Mouse (Mus musculus) limb, embryonic 15.5 days (tissue): ENCODE results near the gene Mrtfa. TPM values are rescaled to one million over a fixed set of nuclear protein-coding genes. Genes with fewer than 3 reads are reported as not detected.

Experiments used
- ATAC-seq: fragments of 200-750 bp; cut with Nextera tagmentation; 2 replicates; pipeline ENCODE4 v1.8.0; 2017; ENCODE audit warnings: low read depth, moderate TSS enrichment; ENCODE audit not compliant: insufficient number of reproducible peaks, low FRiP score, low TSS enrichment
- H3K27ac ChIP-seq: fragments of 300-500 bp; sonication (generic); 2 replicates; pipeline ENCODE4 v1.5.1; 2015; ENCODE audit warnings: moderate library complexity, mild to moderate bottlenecking, inconsistent platforms
- H3K27me3 ChIP-seq: fragments of 300-500 bp; sonication (generic); 2 replicates; pipeline ENCODE4 v1.6.1; 2015; ENCODE audit warnings: inconsistent platforms
- H3K36me3 ChIP-seq: fragments of 300-500 bp; sonication (generic); 2 replicates; pipeline ENCODE4 v1.6.1; 2015; ENCODE audit warnings: inconsistent platforms
- H3K4me1 ChIP-seq: fragments of 300-500 bp; sonication (generic); 2 replicates; pipeline ENCODE4 v1.6.1; 2015; ENCODE audit warnings: inconsistent platforms
- H3K4me2 ChIP-seq: fragments of 300-500 bp; sonication (generic); 2 replicates; pipeline ENCODE4 v1.6.1; 2015; ENCODE audit warnings: mild to moderate bottlenecking, inconsistent platforms
- H3K4me3 ChIP-seq: fragments of 300-500 bp; sonication (generic); 2 replicates; pipeline ENCODE4 v1.5.1; 2015; ENCODE audit warnings: mild to moderate bottlenecking, inconsistent platforms
- H3K9ac ChIP-seq: fragments of 300-500 bp; sonication (generic); 2 replicates; pipeline ENCODE4 v1.6.1; 2015; ENCODE audit warnings: inconsistent platforms
- H3K9me3 ChIP-seq: fragments of 300-500 bp; sonication (generic); 2 replicates; pipeline ENCODE4 v1.6.1; 2016; ENCODE audit warnings: inconsistent platforms
- WGBS: fragments of 180-500 bp; shearing (Covaris S2); methylation state at CpG from one replicate; pipeline ENCODE4 v1.1.7; 2015; 5-methylcytosine and 5-hydroxymethylcytosine counted together
- polyA plus RNA-seq: library from polyadenylated mRNA; unstranded; fragments of >200 nt; fragmentation: Nextera tagmentation; extraction: Ambion mirVana; gene quantifications from 2 replicates; pipeline ENCODE4 v1.2.1, GENCODE M21; 2015

The Mrtfa gene
- polyA plus RNA-seq, 1 experiment from 2014 or later, result 29.4 TPM

- H3K27me3 ChIP-seq, result no peaks in the 10 kb centered on the region
- H3K9ac ChIP-seq, result no peak overlapping the region
- H3K4me2 ChIP-seq, result no peak overlapping the region
- WGBS, result 75% methylated on average over 6 of the region's 6 CpGs
- no peak for ATAC-seq
- H3K36me3 ChIP-seq, result no peaks in the 10 kb centered on the region
- H3K4me3 ChIP-seq, result no peak overlapping the region
- H3K9me3 ChIP-seq, result no peaks in the 10 kb centered on the region
- no peaks in the 10 kb centered on the region for H3K4me1 ChIP-seq
- H3K27ac ChIP-seq, result no peak overlapping the region
Observed at GRCm38 (mm10) chr15:80996090-80996835, 194.3 kb downstream of the Mrtfa start.

DNA sequence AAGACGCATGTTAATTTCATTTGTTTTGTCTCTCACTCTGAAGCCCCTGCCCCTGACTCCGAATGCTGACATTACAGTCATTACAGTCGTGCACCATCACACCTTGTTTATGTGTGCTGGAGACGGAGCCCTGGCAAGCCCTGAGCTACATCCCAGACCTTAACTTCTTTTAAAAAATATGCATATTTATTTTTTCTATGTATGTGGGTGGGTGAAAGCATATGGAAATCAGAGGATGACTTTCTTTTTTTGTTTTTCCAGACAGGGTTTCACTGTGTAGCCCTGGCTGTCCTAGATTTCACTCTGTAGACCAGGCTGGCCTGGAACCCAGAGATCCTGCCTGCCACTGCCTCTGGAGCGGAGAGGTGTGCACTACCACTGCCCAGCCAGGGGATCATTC, 195.6 kb downstream of the Mrtfa start:
- no peak overlapping the region for H3K4me3 ChIP-seq
- WGBS, result 79% methylated on average over 5 of the region's 5 CpGs

GRCm38 (mm10) chr15:80989712-80990111, 200.8 kb downstream of the Mrtfa start:
- no peaks in the 10 kb centered on the region for H3K27me3 ChIP-seq
- no peak for ATAC-seq
- no peaks in the 10 kb centered on the region for H3K9me3 ChIP-seq
- H3K36me3 ChIP-seq, result no peaks in the 10 kb centered on the region
- no peak overlapping the region for H3K4me3 ChIP-seq
- WGBS, result 55% methylated on average over 3 of the region's 3 CpGs
- H3K4me2 ChIP-seq, result no peak overlapping the region
- H3K4me1 ChIP-seq, result peaks cover 3% of the 10 kb centered on the region; the same call in 1 of the 2 replicates
- no peak overlapping the region for H3K9ac ChIP-seq
- no peak overlapping the region for H3K27ac ChIP-seq

More for the DNA sequence above, 195.6 kb downstream of the Mrtfa start:
- no peaks in the 10 kb centered on the region for H3K36me3 ChIP-seq
- H3K9me3 ChIP-seq, result no peaks in the 10 kb centered on the region
- no peak overlapping the region for H3K4me2 ChIP-seq
- no peaks in the 10 kb centered on the region for H3K4me1 ChIP-seq
- H3K9ac ChIP-seq, result no peak overlapping the region
- ATAC-seq, result no peak
- no peak overlapping the region for H3K27ac ChIP-seq
- H3K27me3 ChIP-seq, result no peaks in the 10 kb centered on the region

GRCm38 (mm10) chr15:80988331-80988730, 202.2 kb downstream of the Mrtfa start:
- no peaks in the 10 kb centered on the region for H3K9me3 ChIP-seq
- H3K27ac ChIP-seq, result no peak overlapping the region
- H3K4me1 ChIP-seq, result peaks cover 3% of the 10 kb centered on the region; the same call in 1 of the 2 replicates
- no peaks in the 10 kb centered on the region for H3K36me3 ChIP-seq
- no peak overlapping the region for H3K9ac ChIP-seq
- no peaks in the 10 kb centered on the region for H3K27me3 ChIP-seq
- H3K4me2 ChIP-seq, result no peak overlapping the region
- no peak overlapping the region for H3K4me3 ChIP-seq
- WGBS, result 33% methylated on average over 1 of the region's 1 CpGs
- no peak for ATAC-seq

DNA sequence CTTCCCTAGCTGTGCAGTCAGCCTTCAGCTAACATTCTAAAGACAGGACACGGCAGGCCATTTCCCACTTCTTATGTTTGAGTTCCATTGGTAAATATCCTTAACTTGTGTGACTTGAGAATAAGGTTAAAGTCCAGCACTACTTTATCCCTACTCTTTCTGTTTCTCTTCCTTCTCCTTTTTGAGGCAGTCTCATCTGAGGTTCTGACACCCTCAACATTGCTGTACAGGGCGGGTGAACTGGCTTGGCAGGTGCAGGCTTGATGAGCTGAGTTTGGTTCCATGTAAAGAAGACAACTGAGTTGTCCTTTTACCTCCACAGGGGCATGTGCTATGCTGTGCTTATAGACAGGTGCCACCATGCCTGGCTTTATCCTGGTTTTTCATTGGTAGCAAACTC, 207.3 kb downstream of the Mrtfa start:
- Histone ChIP-seq H3K9ac (no peak overlapping the region), H3K4me2 (no peak overlapping the region), H3K9me3 (no peaks in the 10 kb centered on the region), H3K36me3 (no peaks in the 10 kb centered on the region), H3K4me3 (no peak overlapping the region), H3K27me3 (no peaks in the 10 kb centered on the region), H3K4me1 (peaks cover 5% of the 10 kb centered on the region; the same call in 1 of the 2 replicates), H3K27ac (no peak overlapping the region)
- 84% methylated on average over 2 of the region's 2 CpGs for WGBS
- no peak for ATAC-seq

GRCm38 (mm10) chr15:80981176-80981575, 209.4 kb downstream of the Mrtfa start:
- H3K4me1 ChIP-seq, result peaks cover 11% of the 10 kb centered on the region; the same call in 1 of the 2 replicates
- no peak overlapping the region for H3K4me2 ChIP-seq
- no peaks in the 10 kb centered on the region for H3K27me3 ChIP-seq
- no peak overlapping the region for H3K4me3 ChIP-seq
- WGBS, result 93% methylated on average over 4 of the region's 4 CpGs
- ATAC-seq, result no peak
- no peaks in the 10 kb centered on the region for H3K36me3 ChIP-seq
- H3K27ac ChIP-seq, result no peak overlapping the region
- no peaks in the 10 kb centered on the region for H3K9me3 ChIP-seq
- no peak overlapping the region for H3K9ac ChIP-seq

- no peak overlapping the region for H3K4me2 ChIP-seq
- ATAC-seq, result no peak
- peaks cover 11% of the 10 kb centered on the region; the same call in 1 of the 2 replicates for H3K4me1 ChIP-seq
- no peaks in the 10 kb centered on the region for H3K9me3 ChIP-seq
- H3K9ac ChIP-seq, result no peak overlapping the region
- no peaks in the 10 kb centered on the region for H3K27me3 ChIP-seq
- H3K27ac ChIP-seq, result no peak overlapping the region
- WGBS, result 78% methylated on average over 4 of the region's 4 CpGs
- no peaks in the 10 kb centered on the region for H3K36me3 ChIP-seq
- no peak overlapping the region for H3K4me3 ChIP-seq
Observed at GRCm38 (mm10) chr15:80979611-80980010, 210.9 kb downstream of the Mrtfa start.

GRCm38 (mm10) chr15:80977620-80978334, 212.8 kb downstream of the Mrtfa start, which contains the start of gene Sgsm3:
TSS of gene Sgsm3 (plus strand) at chr15:80977765.
- peak within 1 kb of the TSS; percentile 76 for H3K4me2 ChIP-seq
- H3K4me3 ChIP-seq, result peak within 1 kb of the TSS; percentile 89
- no peaks in the 10 kb centered on the region for H3K36me3 ChIP-seq
- H3K9me3 ChIP-seq, result no peaks in the 10 kb centered on the region
- H3K4me1 ChIP-seq, result peaks cover 11% of the 10 kb centered on the region; the same call in 1 of the 2 replicates
- H3K9ac ChIP-seq, result peak within 1 kb of the TSS; percentile 71
- H3K27me3 ChIP-seq, result no peaks in the 10 kb centered on the region
- ATAC-seq, result peak; percentile 84
- under 1% methylated on average over 67 of the region's 67 CpGs for WGBS
- H3K27ac ChIP-seq, result no peak within 1 kb of the TSS

DNA sequence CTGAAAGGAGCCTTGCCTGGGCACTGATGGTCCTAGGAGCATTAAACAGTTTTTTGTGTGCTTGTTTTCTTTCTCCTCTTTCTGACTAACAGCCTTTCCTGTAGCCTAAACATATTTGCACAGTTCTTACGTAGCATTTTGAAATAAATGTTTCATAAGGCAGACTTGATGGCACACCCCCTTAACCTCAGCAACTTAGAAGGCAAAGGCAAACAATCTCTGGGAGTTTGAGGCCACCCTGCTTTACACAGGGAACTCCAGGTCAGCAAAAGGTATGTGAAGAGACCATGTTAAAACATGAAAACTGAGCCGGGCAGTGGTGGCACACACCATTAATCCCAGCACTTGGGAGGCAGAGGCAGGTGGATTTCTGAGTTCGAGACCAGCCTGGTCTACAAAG, 214.9 kb downstream of the Mrtfa start:
- H3K9me3 ChIP-seq, result no peaks in the 10 kb centered on the region
- 0 out of 2 replicates have a peak, but pooled peaks cover 4% of the 10 kb centered on the region for H3K36me3 ChIP-seq
- no peak overlapping the region for H3K9ac ChIP-seq
- ATAC-seq, result no peak
- H3K4me1 ChIP-seq, result peaks cover 11% of the 10 kb centered on the region; the same call in 1 of the 2 replicates
- H3K4me2 ChIP-seq, result no peak overlapping the region
- WGBS, result 80% methylated on average over 3 of the region's 3 CpGs
- no peaks in the 10 kb centered on the region for H3K27me3 ChIP-seq
- H3K4me3 ChIP-seq, result no peak overlapping the region
- no peak overlapping the region for H3K27ac ChIP-seq

GRCm38 (mm10) chr15:80974311-80974710, 216.2 kb downstream of the Mrtfa start:
- no peak overlapping the region for H3K4me3 ChIP-seq
- H3K36me3 ChIP-seq, result peaks cover 17% of the 10 kb centered on the region
- no peaks in the 10 kb centered on the region for H3K9me3 ChIP-seq
- peaks cover 11% of the 10 kb centered on the region; the same call in 1 of the 2 replicates for H3K4me1 ChIP-seq
- WGBS, result 18% methylated on average over 5 of the region's 5 CpGs
- no peak overlapping the region for H3K4me2 ChIP-seq
- no peak overlapping the region for H3K9ac ChIP-seq
- no peak overlapping the region for H3K27ac ChIP-seq
- H3K27me3 ChIP-seq, result no peaks in the 10 kb centered on the region
- ATAC-seq, result no peak

- no peak for ATAC-seq
- H3K9ac ChIP-seq, result no peak overlapping the region
Observed at GRCm38 (mm10) chr15:80969371-80969770, 221.2 kb downstream of the Mrtfa start.

More at GRCm38 (mm10) chr15:80969371-80969770, 221.2 kb downstream of the Mrtfa start:
- Histone ChIP-seq H3K27me3 (no peaks in the 10 kb centered on the region), H3K4me1 (no peaks in the 10 kb centered on the region), H3K4me2 (no peak overlapping the region), H3K36me3 (peaks cover 60% of the 10 kb centered on the region), H3K9me3 (no peaks in the 10 kb centered on the region), H3K4me3 (no peak overlapping the region), H3K27ac (no peak overlapping the region)
- WGBS, result 94% methylated on average over 1 of the region's 1 CpGs
